In the genomic region with DNA sequence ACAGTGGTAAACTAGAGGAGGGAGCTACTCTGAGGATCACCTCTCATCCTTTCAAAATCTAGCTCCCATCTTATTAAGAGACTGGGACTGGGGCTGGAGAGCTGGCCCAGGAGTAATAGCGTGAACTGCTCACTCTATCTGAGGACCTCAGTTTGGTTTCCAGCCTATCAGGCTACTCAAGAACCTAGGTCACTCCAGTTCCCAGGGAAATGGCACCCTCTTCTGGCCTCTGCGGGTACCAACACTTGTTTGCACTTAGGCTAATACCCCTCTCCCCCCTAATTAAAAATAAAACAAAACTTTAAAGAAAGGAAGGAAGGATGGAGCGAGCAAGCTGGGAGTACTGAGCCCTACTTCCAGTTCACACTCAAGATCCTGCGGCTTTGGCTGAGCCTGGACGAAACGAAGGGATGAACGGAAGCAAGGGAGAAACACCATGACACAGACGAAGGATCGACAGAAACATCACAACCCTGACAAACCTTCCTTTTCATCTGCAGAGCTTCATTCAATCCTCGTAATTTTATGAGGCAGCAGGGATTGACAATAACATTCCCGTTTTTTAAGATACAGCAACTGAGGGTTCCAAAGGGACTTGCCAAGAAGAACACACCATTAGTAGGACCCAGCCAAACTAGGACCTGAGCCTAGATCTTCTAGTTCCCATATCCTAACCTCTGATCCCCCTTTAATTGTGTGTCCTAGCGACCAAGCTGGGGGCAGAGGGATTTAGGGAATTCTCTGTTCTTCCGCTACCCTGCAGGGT, we compare ENCODE assay signal across 8 mouse cellular contexts. TPM values are rescaled to one million over a fixed set of nuclear protein-coding genes. Genes with fewer than 3 reads are reported as not detected.
A peak's percentile ranks its signal among the peaks of the same experiment; 100 is the strongest.
DNase-seq lines count a peak whose midpoint lies in the region; ATAC-seq and TF ChIP-seq lines count a peak whose summit lies in the region.

No protein-coding gene starts in this region.

- H3K36me3 ChIP-seq in embryonic facial prominence, embryonic 10.5 days (replicated peaks) = peaks cover 59% of the 10 kb centered on the region
- H3K36me3 ChIP-seq in hindbrain, postnatal 0 days (ENCODE audit: insufficient read depth, low read length) = peaks cover 44% of the 10 kb centered on the region

- TF ChIP-seq CTCF in hindbrain, postnatal 0 days (IDR thresholded peaks at IDR 0.05; ENCODE audit: low read depth) = peak; percentile 50

- no peaks in the 10 kb centered on the region for H3K27me3 ChIP-seq in embryonic facial prominence, embryonic 10.5 days (replicated peaks; ENCODE audit: low read depth, poor library complexity, severe bottlenecking)
- no peaks in the 10 kb centered on the region for H3K27me3 ChIP-seq in hindbrain, postnatal 0 days (ENCODE audit: insufficient read depth, low read length)

- H3K9ac ChIP-seq in hindbrain, postnatal 0 days (replicated peaks; ENCODE audit: low read length) = peak overlapping the region; percentile 28; the same call in 1 of the 2 replicates

- H3K4me1 ChIP-seq in embryonic facial prominence, embryonic 10.5 days = peaks cover 53% of the 10 kb centered on the region
- peaks cover 30% of the 10 kb centered on the region for H3K4me1 ChIP-seq in hindbrain, postnatal 0 days (ENCODE audit: insufficient read depth, low read length)

- intact Hi-C loops in gastrocnemius, postnatal 14 days (cut with DNase I; ENCODE audit: low total_unique reads) = no loop called here

- peak overlapping the region; percentile 96; the same call in 1 of the 2 replicates for H3K27ac ChIP-seq in embryonic facial prominence, embryonic 10.5 days (replicated peaks)
- peak overlapping the region; percentile 51; the same call in 1 of the 2 replicates for H3K27ac ChIP-seq in hindbrain, postnatal 0 days

- no peaks in the 10 kb centered on the region for H3K9me3 ChIP-seq in embryonic facial prominence, embryonic 10.5 days
- no peaks in the 10 kb centered on the region for H3K9me3 ChIP-seq in hindbrain, postnatal 0 days (ENCODE audit: low read length)

- DNase-seq in layer of hippocampus, postnatal 10 days (ENCODE audit: low spot score in 2 of 2) = peak; percentile 38 to 48
- DNase-seq in layer of hippocampus, adult 11-12 months (ENCODE audit: low spot score) = no peak
- DNase-seq in embryonic facial prominence, embryonic 10.5 days (ENCODE audit: low spot score) = no peak
- peak; percentile 39 for DNase-seq in hindbrain, postnatal 0 days (ENCODE audit: low spot score)
- no peak for DNase-seq in gastrocnemius, postnatal 14 days
- no peak for DNase-seq in left cerebral cortex, adult 9 months (ENCODE audit: low spot score in 2 of 2)

- H3K4me2 ChIP-seq in hindbrain, postnatal 0 days (ENCODE audit: low read depth, low read length) = peak overlapping the region; percentile 82

- 76% methylated on average over 13 of the region's 13 CpGs for WGBS in embryonic facial prominence, embryonic 10.5 days
- 61% methylated on average over 13 of the region's 13 CpGs for whole genome bisulfite sequencing in hindbrain, postnatal 0 days

- H3K4me3 ChIP-seq in embryonic facial prominence, embryonic 10.5 days = peak overlapping the region; percentile 94
- peak overlapping the region; percentile 58 for H3K4me3 ChIP-seq in hindbrain, postnatal 0 days (ENCODE audit: low read length)

- no peak for ATAC-seq in hindbrain, postnatal 0 days
- 0 out of 2 replicates have a peak, but pooled peaks have one; percentile 21 for ATAC-seq in megakaryocyte progenitor cell, adult 5-6 weeks (replicated peaks; ENCODE audit: poor library complexity)
- no peak for ATAC-seq in inflammation-experienced regulatory T-cells, adult 6 months

RNA-seq across cellular contexts. Expression of gene Pprc1, which starts 8.0 kb away (rescaled TPM):
- total RNA-seq in layer of hippocampus, postnatal 10 days (2021) = 10 to 100 TPM; 34.7 to 36.2 TPM
- polyA plus RNA-seq in embryonic facial prominence, embryonic 10.5 days (2016; fragmentation: Nextera tagmentation; extraction: Ambion mirVana) = 55.2 and 65.1 TPM in 2 replicates
- 9.3 and 25.0 TPM in 2 replicates for total RNA-seq in hindbrain, postnatal 0 days (2014; rRNA removed)
- 7.9 and 9.0 TPM in 2 replicates for polyA plus RNA-seq in hindbrain, postnatal 0 days (2015; fragmentation: Nextera tagmentation; extraction: Ambion mirVana)
- 56.6 and 59.6 TPM in 2 replicates for total RNA-seq in megakaryocyte progenitor cell, adult 5-6 weeks (2015)
- total RNA-seq in megakaryocyte progenitor cell, adult 5-6 weeks (2017) = 20.7 and 26.0 TPM in 2 replicates
- polyA plus RNA-seq in inflammation-experienced regulatory T-cells, adult 6 months (2017; shearing (Covaris generic)) = 10 to 100 TPM; 10.4 to 20.5 (median 20.3) TPM
- 10 to 100 TPM; 11.2 to 11.5 TPM for total RNA-seq in gastrocnemius, postnatal 14 days (2021)

RNA-seq across cellular contexts. Expression of gene Ldb1, which starts 8.4 kb away (rescaled TPM):
- 100 to 1,000 TPM; 104 to 113 TPM for total RNA-seq in layer of hippocampus, postnatal 10 days (2021)
- 95.0 and 97.8 TPM in 2 replicates for polyA plus RNA-seq in embryonic facial prominence, embryonic 10.5 days (2016; fragmentation: Nextera tagmentation; extraction: Ambion mirVana)
- total RNA-seq in hindbrain, postnatal 0 days (2014; rRNA removed) = 139 and 140 TPM in 2 replicates
- 76.8 and 83.0 TPM in 2 replicates for polyA plus RNA-seq in hindbrain, postnatal 0 days (2015; fragmentation: Nextera tagmentation; extraction: Ambion mirVana)
- total RNA-seq in megakaryocyte progenitor cell, adult 5-6 weeks (2015) = 67.8 and 83.7 TPM in 2 replicates
- total RNA-seq in megakaryocyte progenitor cell, adult 5-6 weeks (2017) = 80.5 and 109 TPM in 2 replicates
- polyA plus RNA-seq in inflammation-experienced regulatory T-cells, adult 6 months (2017; shearing (Covaris generic)) = 10 to 100 TPM; 28.4 to 51.7 (median 49.6) TPM
- 10 to 100 TPM; 26.2 to 28.5 TPM for total RNA-seq in gastrocnemius, postnatal 14 days (2021)

RNA-seq across cellular contexts. Expression of gene Hps6, which starts 33.4 kb away (rescaled TPM):
- 1 to 10 TPM; 4.6 to 4.7 TPM for total RNA-seq in layer of hippocampus, postnatal 10 days (2021)
- 4.4 and 5.0 TPM in 2 replicates for polyA plus RNA-seq in embryonic facial prominence, embryonic 10.5 days (2016; fragmentation: Nextera tagmentation; extraction: Ambion mirVana)
- total RNA-seq in hindbrain, postnatal 0 days (2014; rRNA removed) = 10.6 and 13.1 TPM in 2 replicates
- 4.7 TPM in 2 replicates for polyA plus RNA-seq in hindbrain, postnatal 0 days (2015; fragmentation: Nextera tagmentation; extraction: Ambion mirVana)
- total RNA-seq in megakaryocyte progenitor cell, adult 5-6 weeks (2015) = 0.49 and 1.1 TPM in 2 replicates
- total RNA-seq in megakaryocyte progenitor cell, adult 5-6 weeks (2017) = 5.9 and 7.1 TPM in 2 replicates
- polyA plus RNA-seq in inflammation-experienced regulatory T-cells, adult 6 months (2017; shearing (Covaris generic)) = 1 to 10 TPM; 1.3 to 3.1 (median 2.6) TPM
- 1 to 10 TPM; 3.1 to 3.8 TPM for total RNA-seq in gastrocnemius, postnatal 14 days (2021)

RNA-seq across cellular contexts. Expression of gene Armh3, which starts 38.4 kb away (rescaled TPM):
- 10 to 100 TPM; 21.5 to 26.0 TPM for total RNA-seq in layer of hippocampus, postnatal 10 days (2021)
- polyA plus RNA-seq in embryonic facial prominence, embryonic 10.5 days (2016; fragmentation: Nextera tagmentation; extraction: Ambion mirVana) = 18.4 and 19.1 TPM in 2 replicates
- total RNA-seq in hindbrain, postnatal 0 days (2014; rRNA removed) = 17.5 and 19.1 TPM in 2 replicates
- polyA plus RNA-seq in hindbrain, postnatal 0 days (2015; fragmentation: Nextera tagmentation; extraction: Ambion mirVana) = 15.0 and 16.5 TPM in 2 replicates
- total RNA-seq in megakaryocyte progenitor cell, adult 5-6 weeks (2015) = 11.3 and 11.8 TPM in 2 replicates
- total RNA-seq in megakaryocyte progenitor cell, adult 5-6 weeks (2017) = 5.3 and 9.0 TPM in 2 replicates
- 10 to 100 TPM in 1 of 3 experiments, 1 to 10 TPM in 2; 8.0 to 10.9 (median 9.5) TPM for polyA plus RNA-seq in inflammation-experienced regulatory T-cells, adult 6 months (2017; shearing (Covaris generic))
- total RNA-seq in gastrocnemius, postnatal 14 days (2021) = 10 to 100 TPM; 10.8 to 10.9 TPM

RNA-seq across cellular contexts. Expression of gene Nolc1, which starts 39.0 kb away (rescaled TPM):
- total RNA-seq in layer of hippocampus, postnatal 10 days (2021) = 10 to 100 TPM; 41.2 to 45.6 TPM
- 161 and 167 TPM in 2 replicates for polyA plus RNA-seq in embryonic facial prominence, embryonic 10.5 days (2016; fragmentation: Nextera tagmentation; extraction: Ambion mirVana)
- 24.1 and 26.9 TPM in 2 replicates for total RNA-seq in hindbrain, postnatal 0 days (2014; rRNA removed)
- 57.7 and 61.6 TPM in 2 replicates for polyA plus RNA-seq in hindbrain, postnatal 0 days (2015; fragmentation: Nextera tagmentation; extraction: Ambion mirVana)
- total RNA-seq in megakaryocyte progenitor cell, adult 5-6 weeks (2015) = 88.6 and 94.0 TPM in 2 replicates
- 180 and 221 TPM in 2 replicates for total RNA-seq in megakaryocyte progenitor cell, adult 5-6 weeks (2017)
- 10 to 100 TPM; 53.4 to 77.2 (median 65.0) TPM for polyA plus RNA-seq in inflammation-experienced regulatory T-cells, adult 6 months (2017; shearing (Covaris generic))
- 10 to 100 TPM; 17.5 to 25.5 TPM for total RNA-seq in gastrocnemius, postnatal 14 days (2021)

Comparison
In these comparisons a context has a peak if more than half of its experiments do, and no peak if none do; other contexts are left out.
1. DNase-seq: peak in layer of hippocampus, postnatal 10 days (2 of 2) and hindbrain, postnatal 0 days (single experiment); none in layer of hippocampus, adult 11-12 months (single experiment), embryonic facial prominence, embryonic 10.5 days (single experiment), gastrocnemius, postnatal 14 days (single experiment) and left cerebral cortex, adult 9 months (0 of 2).